Mouse (Mus musculus): ENCODE data around the gene Fam187b. TPM values are rescaled to one million over a fixed set of nuclear protein-coding genes. Genes with fewer than 3 reads are reported as not detected.

Fam187b gene
- polyA plus RNA-seq, 1 experiment from 2014 or later, result 8.8 TPM

GRCm38 (mm10) chr7:31017104-31017901 is 43.7 kb downstream of the Fam187b start:
- H3K4me3 ChIP-seq (replicated peaks; ENCODE audit: low read length), result no peak overlapping the region
- no peak overlapping the region for H3K9ac ChIP-seq (ENCODE audit: low read length)
- H3K27ac ChIP-seq (ENCODE audit: low read length), result 0 out of 2 replicates have a peak overlapping the region, but pooled peaks have one; percentile 41
- no peak overlapping the region for H3K4me2 ChIP-seq (ENCODE audit: low read depth, low read length)
- H3K4me1 ChIP-seq (ENCODE audit: control insufficient read depth, insufficient read depth, low read length), result 0 out of 2 replicates have a peak, but pooled peaks cover 5% of the 10 kb centered on the region
- H3K9me3 ChIP-seq (replicated peaks; ENCODE audit: control insufficient read depth, low read length), result no peaks in the 10 kb centered on the region
- WGBS, result 31% methylated on average over 10 of the region's 10 CpGs
- ATAC-seq (ENCODE audit: insufficient read depth, low FRiP score), result peak; percentile 76
- no peaks in the 10 kb centered on the region for H3K27me3 ChIP-seq (ENCODE audit: control insufficient read depth, insufficient read depth, low read length)
- H3K36me3 ChIP-seq (ENCODE audit: control insufficient read depth, insufficient read depth, low read length), result no peaks in the 10 kb centered on the region

DNA sequence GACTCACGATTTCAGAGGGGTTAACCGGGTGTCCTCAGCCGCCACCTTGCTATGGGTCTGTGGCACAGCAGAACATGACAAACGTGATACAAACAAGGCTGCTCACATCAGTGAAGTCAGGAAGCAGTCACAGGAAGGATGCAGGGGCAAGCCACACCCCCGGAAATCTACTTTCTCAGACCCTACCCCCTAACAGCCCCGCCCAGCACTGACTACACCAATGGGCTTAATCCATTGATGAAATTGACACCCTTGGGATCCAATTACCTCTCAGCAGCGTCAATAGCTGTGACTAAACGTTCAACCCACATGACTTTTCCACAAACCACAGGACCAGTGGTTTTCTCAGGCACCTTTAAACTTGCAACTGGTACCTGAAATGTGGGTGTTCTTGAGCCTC is 55.0 kb downstream of the Fam187b start:
- WGBS, result 65% methylated on average over 8 of the region's 8 CpGs
- H3K36me3 ChIP-seq (ENCODE audit: control insufficient read depth, insufficient read depth, low read length), result no peaks in the 10 kb centered on the region
- no peak for ATAC-seq (ENCODE audit: insufficient read depth, low FRiP score)
- H3K9ac ChIP-seq (ENCODE audit: low read length), result no peak overlapping the region
- H3K4me1 ChIP-seq (ENCODE audit: control insufficient read depth, insufficient read depth, low read length), result no peaks in the 10 kb centered on the region
- no peaks in the 10 kb centered on the region for H3K27me3 ChIP-seq (ENCODE audit: control insufficient read depth, insufficient read depth, low read length)
- no peak overlapping the region for H3K27ac ChIP-seq (ENCODE audit: low read length)
- no peak overlapping the region for H3K4me3 ChIP-seq (replicated peaks; ENCODE audit: low read length)
- H3K4me2 ChIP-seq (ENCODE audit: low read depth, low read length), result no peak overlapping the region
- no peaks in the 10 kb centered on the region for H3K9me3 ChIP-seq (replicated peaks; ENCODE audit: control insufficient read depth, low read length)

DNA sequence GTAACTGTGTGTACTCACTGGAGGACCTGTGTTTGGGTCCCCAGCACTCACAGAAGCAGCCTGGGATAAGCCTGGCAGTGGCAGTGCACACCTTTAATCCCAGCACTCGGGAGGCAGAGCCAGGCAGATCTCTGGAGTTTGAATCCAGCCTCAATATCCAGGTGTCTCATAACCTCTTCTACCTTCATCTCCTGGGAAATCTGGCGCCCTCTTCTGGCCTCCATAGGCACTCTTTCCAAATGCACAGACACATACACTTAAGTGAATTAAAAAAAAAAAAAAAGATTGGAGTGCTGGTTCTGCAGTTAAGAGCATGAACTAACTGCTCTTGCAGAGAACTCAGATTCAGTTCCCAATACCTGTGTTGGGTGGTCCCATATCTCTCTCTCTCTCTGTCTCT is 57.1 kb downstream of the Fam187b start:
- H3K9ac ChIP-seq (ENCODE audit: low read length), result no peak overlapping the region
- H3K27ac ChIP-seq (ENCODE audit: low read length), result no peak overlapping the region
- 72% methylated on average over 2 of the region's 2 CpGs for WGBS

GRCm38 (mm10) chr7:31031731-31032130 is 58.1 kb downstream of the Fam187b start:
- WGBS, result 70% methylated on average over 7 of the region's 7 CpGs
- Histone ChIP-seq H3K9me3 (replicated peaks; ENCODE audit: control insufficient read depth, low read length) (no peaks in the 10 kb centered on the region), H3K4me1 (ENCODE audit: control insufficient read depth, insufficient read depth, low read length) (no peaks in the 10 kb centered on the region), H3K36me3 (ENCODE audit: control insufficient read depth, insufficient read depth, low read length) (no peaks in the 10 kb centered on the region), H3K4me3 (replicated peaks; ENCODE audit: low read length) (no peak overlapping the region), H3K27ac (ENCODE audit: low read length) (no peak overlapping the region), H3K9ac (ENCODE audit: low read length) (no peak overlapping the region), H3K27me3 (ENCODE audit: control insufficient read depth, insufficient read depth, low read length) (no peaks in the 10 kb centered on the region), H3K4me2 (ENCODE audit: low read depth, low read length) (no peak overlapping the region)
- no peak for ATAC-seq (ENCODE audit: insufficient read depth, low FRiP score)

More for the DNA sequence above, 57.1 kb downstream of the Fam187b start:
- no peaks in the 10 kb centered on the region for H3K4me1 ChIP-seq (ENCODE audit: control insufficient read depth, insufficient read depth, low read length)
- no peak overlapping the region for H3K4me3 ChIP-seq (replicated peaks; ENCODE audit: low read length)
- no peak overlapping the region for H3K4me2 ChIP-seq (ENCODE audit: low read depth, low read length)
- no peaks in the 10 kb centered on the region for H3K9me3 ChIP-seq (replicated peaks; ENCODE audit: control insufficient read depth, low read length)
- no peak for ATAC-seq (ENCODE audit: insufficient read depth, low FRiP score)
- H3K36me3 ChIP-seq (ENCODE audit: control insufficient read depth, insufficient read depth, low read length), result no peaks in the 10 kb centered on the region
- no peaks in the 10 kb centered on the region for H3K27me3 ChIP-seq (ENCODE audit: control insufficient read depth, insufficient read depth, low read length)

GRCm38 (mm10) chr7:31033409-31034165 is 60.0 kb downstream of the Fam187b start:
- no peak overlapping the region for H3K4me2 ChIP-seq (ENCODE audit: low read depth, low read length)
- WGBS, result 41% methylated on average over 9 of the region's 9 CpGs
- no peak overlapping the region for H3K4me3 ChIP-seq (replicated peaks; ENCODE audit: low read length)
- no peaks in the 10 kb centered on the region for H3K4me1 ChIP-seq (ENCODE audit: control insufficient read depth, insufficient read depth, low read length)
- no peaks in the 10 kb centered on the region for H3K36me3 ChIP-seq (ENCODE audit: control insufficient read depth, insufficient read depth, low read length)
- no peak overlapping the region for H3K27ac ChIP-seq (ENCODE audit: low read length)
- H3K9ac ChIP-seq (ENCODE audit: low read length), result no peak overlapping the region
- ATAC-seq (ENCODE audit: insufficient read depth, low FRiP score), result peak; percentile 27; the same call in 1 of the 2 replicates
- no peaks in the 10 kb centered on the region for H3K9me3 ChIP-seq (replicated peaks; ENCODE audit: control insufficient read depth, low read length)
- H3K27me3 ChIP-seq (ENCODE audit: control insufficient read depth, insufficient read depth, low read length), result no peaks in the 10 kb centered on the region

GRCm38 (mm10) chr7:31034789-31035188 is 61.2 kb downstream of the Fam187b start:
- no peak overlapping the region for H3K4me2 ChIP-seq (ENCODE audit: low read depth, low read length)
- 68% methylated on average over 11 of the region's 11 CpGs for WGBS
- H3K27ac ChIP-seq (ENCODE audit: low read length), result no peak overlapping the region
- no peak for ATAC-seq (ENCODE audit: insufficient read depth, low FRiP score)
- H3K27me3 ChIP-seq (ENCODE audit: control insufficient read depth, insufficient read depth, low read length), result no peaks in the 10 kb centered on the region
- no peak overlapping the region for H3K4me3 ChIP-seq (replicated peaks; ENCODE audit: low read length)
- no peaks in the 10 kb centered on the region for H3K36me3 ChIP-seq (ENCODE audit: control insufficient read depth, insufficient read depth, low read length)
- H3K9ac ChIP-seq (ENCODE audit: low read length), result no peak overlapping the region
- no peaks in the 10 kb centered on the region for H3K4me1 ChIP-seq (ENCODE audit: control insufficient read depth, insufficient read depth, low read length)
- no peaks in the 10 kb centered on the region for H3K9me3 ChIP-seq (replicated peaks; ENCODE audit: control insufficient read depth, low read length)

DNA sequence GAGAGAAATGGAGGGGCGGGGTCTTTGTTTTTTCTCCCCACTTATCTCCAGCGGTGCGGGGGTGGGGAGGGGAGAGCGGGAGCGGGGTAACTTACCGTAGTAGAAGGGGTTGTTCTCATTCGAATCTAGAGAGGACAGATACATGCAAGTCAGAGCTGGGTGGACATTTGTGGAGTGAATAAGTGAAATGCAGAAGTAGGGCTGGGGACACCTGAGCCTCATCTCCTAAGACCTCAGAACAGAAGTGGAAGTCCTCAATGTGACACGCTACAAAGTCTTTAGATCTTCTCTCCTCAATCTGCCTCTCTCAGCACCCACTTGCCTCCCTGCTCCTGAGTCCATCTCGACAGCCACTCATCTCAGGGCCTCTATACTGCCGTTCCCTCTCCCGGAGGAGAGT is 61.7 kb downstream of the Fam187b start:
- Histone ChIP-seq H3K9ac (ENCODE audit: low read length) (no peak overlapping the region), H3K27me3 (ENCODE audit: control insufficient read depth, insufficient read depth, low read length) (no peaks in the 10 kb centered on the region; the same call in 1 of the 2 replicates), H3K36me3 (ENCODE audit: control insufficient read depth, insufficient read depth, low read length) (no peaks in the 10 kb centered on the region), H3K9me3 (replicated peaks; ENCODE audit: control insufficient read depth, low read length) (no peaks in the 10 kb centered on the region), H3K27ac (ENCODE audit: low read length) (no peak overlapping the region), H3K4me1 (ENCODE audit: control insufficient read depth, insufficient read depth, low read length) (no peaks in the 10 kb centered on the region), H3K4me2 (ENCODE audit: low read depth, low read length) (no peak overlapping the region), H3K4me3 (replicated peaks; ENCODE audit: low read length) (no peak overlapping the region)
- ATAC-seq (ENCODE audit: insufficient read depth, low FRiP score), result no peak
- WGBS, result 77% methylated on average over 11 of the region's 11 CpGs

DNA sequence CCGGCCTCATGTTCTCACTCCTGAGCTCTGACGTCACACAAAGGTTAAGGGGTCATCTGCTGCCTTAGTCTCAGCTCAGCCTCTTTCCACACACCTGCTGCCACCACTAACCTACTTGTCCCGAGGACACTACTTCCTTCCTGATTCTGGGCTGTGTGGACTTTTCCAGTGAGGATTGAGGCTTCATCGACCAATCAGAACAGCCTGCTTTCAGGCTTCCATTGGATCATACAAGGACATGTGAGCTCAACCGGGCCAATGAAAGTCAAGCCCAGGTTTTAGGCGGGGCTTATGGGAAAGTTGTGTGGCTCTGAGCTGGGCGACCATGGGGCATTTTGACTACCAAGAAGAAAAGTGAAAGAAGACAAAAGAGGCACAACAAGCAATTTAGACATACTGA is 63.3 kb downstream of the Fam187b start:
- Histone ChIP-seq H3K4me2 (ENCODE audit: low read depth, low read length) (no peak overlapping the region), H3K27ac (ENCODE audit: low read length) (no peak overlapping the region), H3K9me3 (replicated peaks; ENCODE audit: control insufficient read depth, low read length) (no peaks in the 10 kb centered on the region), H3K4me1 (ENCODE audit: control insufficient read depth, insufficient read depth, low read length) (0 out of 2 replicates have a peak, but pooled peaks cover 4% of the 10 kb centered on the region), H3K4me3 (replicated peaks; ENCODE audit: low read length) (no peak overlapping the region), H3K9ac (ENCODE audit: low read length) (no peak overlapping the region), H3K36me3 (ENCODE audit: control insufficient read depth, insufficient read depth, low read length) (no peaks in the 10 kb centered on the region), H3K27me3 (ENCODE audit: control insufficient read depth, insufficient read depth, low read length) (no peaks in the 10 kb centered on the region; the same call in 1 of the 2 replicates)
- 78% methylated on average over 7 of the region's 7 CpGs for WGBS
- no peak for ATAC-seq (ENCODE audit: insufficient read depth, low FRiP score)

DNA sequence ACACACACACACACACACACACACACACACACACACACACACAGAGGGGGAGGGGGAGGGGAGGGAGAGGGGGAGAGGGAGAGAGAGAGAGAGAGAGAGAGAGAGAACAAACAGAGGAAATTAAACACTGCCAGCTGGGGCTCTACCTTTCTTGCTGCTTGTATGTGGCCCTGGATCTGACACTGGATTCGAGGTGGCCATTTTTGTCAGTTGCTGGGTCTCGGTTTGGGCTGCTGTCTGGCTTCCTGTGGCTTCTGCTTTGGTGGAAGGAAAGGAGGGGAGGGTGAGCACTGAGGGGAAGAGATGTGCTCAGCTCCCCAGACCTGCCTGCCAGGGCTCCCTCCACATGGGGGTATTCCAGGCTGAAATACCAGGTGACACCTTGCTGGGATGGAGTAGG is 64.1 kb downstream of the Fam187b start:
- H3K27me3 ChIP-seq (ENCODE audit: control insufficient read depth, insufficient read depth, low read length), result no peaks in the 10 kb centered on the region; the same call in 1 of the 2 replicates
- no peak for ATAC-seq (ENCODE audit: insufficient read depth, low FRiP score)
- no peak overlapping the region for H3K27ac ChIP-seq (ENCODE audit: low read length)
- no peak overlapping the region for H3K9ac ChIP-seq (ENCODE audit: low read length)
- H3K36me3 ChIP-seq (ENCODE audit: control insufficient read depth, insufficient read depth, low read length), result no peaks in the 10 kb centered on the region
- H3K4me3 ChIP-seq (replicated peaks; ENCODE audit: low read length), result no peak overlapping the region
- H3K9me3 ChIP-seq (replicated peaks; ENCODE audit: control insufficient read depth, low read length), result no peaks in the 10 kb centered on the region
- H3K4me2 ChIP-seq (ENCODE audit: low read depth, low read length), result no peak overlapping the region
- peaks cover 11% of the 10 kb centered on the region; the same call in 1 of the 2 replicates for H3K4me1 ChIP-seq (ENCODE audit: control insufficient read depth, insufficient read depth, low read length)
- WGBS, result 56% methylated on average over 2 of the region's 2 CpGs
